Mouse (Mus musculus): ENCODE results near the gene Tcaf3. TPM values are rescaled to one million over a fixed set of nuclear protein-coding genes. Genes with fewer than 3 reads are reported as not detected.
A peak's percentile ranks its signal among the peaks of the same experiment; 100 is the strongest.

Gene Tcaf3
- not detected in 2 replicates for polyA plus RNA-seq (2015; fragmentation: Nextera tagmentation; extraction: Ambion mirVana)

- H3K27me3 ChIP-seq (replicated peaks; ENCODE audit: control insufficient read depth, insufficient read depth, low read length) = no peaks in the 10 kb centered on the region; the same call in 1 of the 2 replicates
- ATAC-seq = no peak
- no peak within 1 kb of the TSS for H3K27ac ChIP-seq (ENCODE audit: low read length)
- no peak within 1 kb of the TSS for H3K4me3 ChIP-seq (ENCODE audit: low read length)
- H3K4me2 ChIP-seq (ENCODE audit: low read depth, low read length) = no peak within 1 kb of the TSS
- H3K9ac ChIP-seq (ENCODE audit: low read depth, low read length) = no peak within 1 kb of the TSS
- no peaks in the 10 kb centered on the region for H3K9me3 ChIP-seq (ENCODE audit: control insufficient read depth, low read length)
- WGBS = 61% methylated on average over 4 of the region's 4 CpGs
- no peaks in the 10 kb centered on the region for H3K36me3 ChIP-seq (ENCODE audit: control insufficient read depth, insufficient read depth, low read length)
- no peaks in the 10 kb centered on the region for H3K4me1 ChIP-seq (ENCODE audit: control insufficient read depth, insufficient read depth, low read length)
These were observed at the start of gene Tcaf3 for GRCm38 (mm10) chr6:42597592-42597991. Gene Tcaf3 (minus strand): TSS chr6:42597692.

GRCm38 (mm10) chr6:42644912-42645549 is 47.5 kb upstream of the Tcaf3 start, which contains the start of gene Tcaf2:
Gene Tcaf2 (minus strand): TSS chr6:42645254.
- H3K4me2 ChIP-seq (ENCODE audit: low read depth, low read length) = peak within 1 kb of the TSS; percentile 72
- peak; percentile 100 for ATAC-seq
- H3K4me1 ChIP-seq (ENCODE audit: control insufficient read depth, insufficient read depth, low read length) = 0 out of 2 replicates have a peak, but pooled peaks cover 3% of the 10 kb centered on the region
- peak within 1 kb of the TSS; percentile 44; the same call in 1 of the 2 replicates for H3K9ac ChIP-seq (ENCODE audit: low read depth, low read length)
- under 1% methylated on average over 23 of the region's 23 CpGs for WGBS
- no peaks in the 10 kb centered on the region for H3K9me3 ChIP-seq (ENCODE audit: control insufficient read depth, low read length)
- no peaks in the 10 kb centered on the region for H3K27me3 ChIP-seq (replicated peaks; ENCODE audit: control insufficient read depth, insufficient read depth, low read length)
- 0 out of 2 replicates have a peak within 1 kb of the TSS, but pooled peaks have one; percentile 16 for H3K27ac ChIP-seq (ENCODE audit: low read length)
- peak within 1 kb of the TSS; percentile 55 for H3K4me3 ChIP-seq (ENCODE audit: low read length)
- H3K36me3 ChIP-seq (ENCODE audit: control insufficient read depth, insufficient read depth, low read length) = no peaks in the 10 kb centered on the region

DNA sequence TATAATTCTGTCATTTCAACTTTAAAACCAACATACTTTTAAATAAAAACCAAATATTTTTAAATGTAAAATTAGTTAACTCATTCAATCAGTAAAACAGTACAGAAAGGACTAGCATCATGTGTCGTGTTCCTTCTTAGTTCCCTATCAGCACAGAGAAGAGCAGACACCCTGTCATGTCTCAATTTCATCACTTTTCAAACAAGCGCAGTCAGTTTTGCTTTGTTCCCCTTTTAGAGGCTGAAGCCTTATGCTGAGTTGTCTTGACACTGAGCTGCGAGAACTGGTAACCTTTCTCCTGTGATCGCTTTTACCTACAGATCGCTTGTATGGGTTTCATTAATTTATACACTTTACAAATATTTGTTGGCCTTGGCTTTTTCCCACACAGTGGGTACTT is 36.9 kb upstream of the Tcaf3 start:
- no peak overlapping the region for H3K9ac ChIP-seq (ENCODE audit: low read depth, low read length)
- H3K9me3 ChIP-seq (ENCODE audit: control insufficient read depth, low read length) = no peaks in the 10 kb centered on the region
- H3K27ac ChIP-seq (ENCODE audit: low read length) = no peak overlapping the region
- no peaks in the 10 kb centered on the region for H3K27me3 ChIP-seq (replicated peaks; ENCODE audit: control insufficient read depth, insufficient read depth, low read length)
- no peak for ATAC-seq
- H3K4me1 ChIP-seq (ENCODE audit: control insufficient read depth, insufficient read depth, low read length) = no peaks in the 10 kb centered on the region
- WGBS = 87% methylated on average over 5 of the region's 5 CpGs
- H3K4me3 ChIP-seq (ENCODE audit: low read length) = no peak overlapping the region
- no peak overlapping the region for H3K4me2 ChIP-seq (ENCODE audit: low read depth, low read length)
- no peaks in the 10 kb centered on the region for H3K36me3 ChIP-seq (ENCODE audit: control insufficient read depth, insufficient read depth, low read length)

GRCm38 (mm10) chr6:42631395-42631794 is 33.9 kb upstream of the Tcaf3 start:
- no peaks in the 10 kb centered on the region for H3K27me3 ChIP-seq (replicated peaks; ENCODE audit: control insufficient read depth, insufficient read depth, low read length)
- no peak overlapping the region for H3K4me3 ChIP-seq (ENCODE audit: low read length)
- 64% methylated on average over 4 of the region's 4 CpGs for WGBS
- H3K27ac ChIP-seq (ENCODE audit: low read length) = no peak overlapping the region
- no peaks in the 10 kb centered on the region for H3K4me1 ChIP-seq (ENCODE audit: control insufficient read depth, insufficient read depth, low read length)
- H3K4me2 ChIP-seq (ENCODE audit: low read depth, low read length) = no peak overlapping the region
- no peaks in the 10 kb centered on the region for H3K9me3 ChIP-seq (ENCODE audit: control insufficient read depth, low read length)
- no peak overlapping the region for H3K9ac ChIP-seq (ENCODE audit: low read depth, low read length)
- no peaks in the 10 kb centered on the region for H3K36me3 ChIP-seq (ENCODE audit: control insufficient read depth, insufficient read depth, low read length)
- no peak for ATAC-seq

DNA sequence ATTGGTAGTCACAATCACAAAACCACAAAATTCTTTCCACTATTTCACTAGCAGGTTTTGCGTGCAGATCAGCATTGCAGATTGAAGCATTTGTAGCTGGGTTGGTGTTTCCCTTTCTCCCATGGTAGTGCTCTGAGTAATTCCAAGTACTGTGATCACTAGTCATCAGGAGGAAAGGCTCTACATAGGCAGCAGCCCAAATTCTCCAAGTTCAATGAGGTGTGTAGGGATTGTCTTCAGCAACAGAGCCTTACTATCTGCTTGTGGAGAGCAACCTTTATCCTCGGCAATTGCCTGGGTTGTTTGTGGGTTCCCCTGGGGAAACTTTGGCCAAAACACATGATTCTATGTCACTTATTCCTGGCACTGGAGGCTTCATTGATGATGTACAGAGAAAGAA is 19.4 kb upstream of the Tcaf3 start:
- Histone ChIP-seq H3K4me3 (ENCODE audit: low read length) (no peak overlapping the region), H3K9me3 (ENCODE audit: control insufficient read depth, low read length) (no peaks in the 10 kb centered on the region), H3K9ac (ENCODE audit: low read depth, low read length) (no peak overlapping the region), H3K27ac (ENCODE audit: low read length) (no peak overlapping the region), H3K36me3 (ENCODE audit: control insufficient read depth, insufficient read depth, low read length) (no peaks in the 10 kb centered on the region), H3K4me2 (ENCODE audit: low read depth, low read length) (no peak overlapping the region), H3K27me3 (replicated peaks; ENCODE audit: control insufficient read depth, insufficient read depth, low read length) (no peaks in the 10 kb centered on the region), H3K4me1 (ENCODE audit: control insufficient read depth, insufficient read depth, low read length) (no peaks in the 10 kb centered on the region)
- 87% methylated on average over 2 of the region's 2 CpGs for WGBS
- ATAC-seq = no peak

GRCm38 (mm10) chr6:42612218-42612617 is 14.7 kb upstream of the Tcaf3 start:
- Histone ChIP-seq H3K4me2 (ENCODE audit: low read depth, low read length) (no peak overlapping the region), H3K36me3 (ENCODE audit: control insufficient read depth, insufficient read depth, low read length) (no peaks in the 10 kb centered on the region), H3K27me3 (replicated peaks; ENCODE audit: control insufficient read depth, insufficient read depth, low read length) (no peaks in the 10 kb centered on the region), H3K9me3 (ENCODE audit: control insufficient read depth, low read length) (no peaks in the 10 kb centered on the region), H3K4me1 (ENCODE audit: control insufficient read depth, insufficient read depth, low read length) (no peaks in the 10 kb centered on the region), H3K4me3 (ENCODE audit: low read length) (no peak overlapping the region), H3K27ac (ENCODE audit: low read length) (no peak overlapping the region), H3K9ac (ENCODE audit: low read depth, low read length) (no peak overlapping the region)
- ATAC-seq = no peak

- Histone ChIP-seq H3K9ac (ENCODE audit: low read depth, low read length) (no peak overlapping the region), H3K27ac (ENCODE audit: low read length) (no peak overlapping the region), H3K4me3 (ENCODE audit: low read length) (no peak overlapping the region), H3K9me3 (ENCODE audit: control insufficient read depth, low read length) (no peaks in the 10 kb centered on the region), H3K4me2 (ENCODE audit: low read depth, low read length) (no peak overlapping the region), H3K4me1 (ENCODE audit: control insufficient read depth, insufficient read depth, low read length) (no peaks in the 10 kb centered on the region), H3K36me3 (ENCODE audit: control insufficient read depth, insufficient read depth, low read length) (no peaks in the 10 kb centered on the region), H3K27me3 (replicated peaks; ENCODE audit: control insufficient read depth, insufficient read depth, low read length) (no peaks in the 10 kb centered on the region)
- no peak for ATAC-seq
- 29% methylated on average over 4 of the region's 4 CpGs for WGBS
These were observed 13.5 kb upstream of the Tcaf3 start for GRCm38 (mm10) chr6:42610954-42611522.

GRCm38 (mm10) chr6:42593138-42593882 is 4.2 kb downstream of the Tcaf3 start:
- ATAC-seq = no peak
- H3K4me2 ChIP-seq (ENCODE audit: low read depth, low read length) = no peak overlapping the region
- H3K27ac ChIP-seq (ENCODE audit: low read length) = no peak overlapping the region
- 76% methylated on average over 17 of the region's 17 CpGs for WGBS
- no peaks in the 10 kb centered on the region for H3K36me3 ChIP-seq (ENCODE audit: control insufficient read depth, insufficient read depth, low read length)
- H3K27me3 ChIP-seq (replicated peaks; ENCODE audit: control insufficient read depth, insufficient read depth, low read length) = no peaks in the 10 kb centered on the region; the same call in 1 of the 2 replicates
- H3K9me3 ChIP-seq (ENCODE audit: control insufficient read depth, low read length) = no peaks in the 10 kb centered on the region
- no peak overlapping the region for H3K9ac ChIP-seq (ENCODE audit: low read depth, low read length)
- no peaks in the 10 kb centered on the region for H3K4me1 ChIP-seq (ENCODE audit: control insufficient read depth, insufficient read depth, low read length)
- no peak overlapping the region for H3K4me3 ChIP-seq (ENCODE audit: low read length)

- no peak for ATAC-seq
- no peak overlapping the region for H3K9ac ChIP-seq (ENCODE audit: low read depth, low read length)
- no peaks in the 10 kb centered on the region for H3K27me3 ChIP-seq (replicated peaks; ENCODE audit: control insufficient read depth, insufficient read depth, low read length)
- H3K4me2 ChIP-seq (ENCODE audit: low read depth, low read length) = no peak overlapping the region
- 78% methylated on average over 5 of the region's 5 CpGs for WGBS
- no peaks in the 10 kb centered on the region for H3K4me1 ChIP-seq (ENCODE audit: control insufficient read depth, insufficient read depth, low read length)
- H3K36me3 ChIP-seq (ENCODE audit: control insufficient read depth, insufficient read depth, low read length) = no peaks in the 10 kb centered on the region
- no peaks in the 10 kb centered on the region for H3K9me3 ChIP-seq (ENCODE audit: control insufficient read depth, low read length)
- H3K27ac ChIP-seq (ENCODE audit: low read length) = no peak overlapping the region
- no peak overlapping the region for H3K4me3 ChIP-seq (ENCODE audit: low read length)
These were observed 10.9 kb downstream of the Tcaf3 start for GRCm38 (mm10) chr6:42586569-42586968.
